Mouse (Mus musculus): ENCODE measurements at regions not wholly inside any gene's neighbourhood (a gene's known extent, or its start where the extent isn't known, plus 50 kb on each side); places are given as distances from the start of the nearest gene placed in this dataset.
A peak's percentile ranks its signal among the peaks of the same experiment; 100 is the strongest.

DNA sequence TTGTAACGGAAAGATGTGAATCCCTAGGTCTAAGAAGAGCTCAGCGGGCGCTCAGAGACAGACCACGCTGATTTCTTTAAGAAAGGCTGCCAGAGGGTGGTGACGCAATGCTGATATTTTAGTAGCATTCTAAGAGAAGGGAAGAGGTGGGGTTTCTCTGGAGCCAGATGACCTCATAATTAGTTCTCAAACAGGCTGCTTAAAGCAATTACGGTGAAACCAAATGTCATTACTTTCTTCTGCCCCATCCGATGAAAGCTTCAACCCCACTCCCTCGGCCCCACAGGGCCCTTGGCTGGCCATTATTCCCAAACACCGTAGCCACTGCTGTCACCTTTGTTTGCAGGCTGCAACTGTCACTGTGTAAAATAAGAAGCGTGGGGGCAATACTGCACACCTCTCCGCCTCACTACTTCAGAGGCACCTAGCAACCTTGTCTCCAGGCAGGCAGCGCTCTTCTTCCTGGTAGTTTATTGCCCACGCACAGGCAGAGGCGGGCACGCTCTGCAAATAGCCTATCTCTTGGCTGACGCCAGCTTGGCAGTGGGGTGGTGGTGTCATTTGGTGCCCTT lies 50.6 kb upstream of the Btg3 start:
- Histone ChIP-seq H3K36me3 (ENCODE audit: insufficient read depth, low read length) (no peaks in the 10 kb centered on the region), H3K27me3 (ENCODE audit: insufficient read depth, low read length) (no peaks in the 10 kb centered on the region), H3K9ac (replicated peaks; ENCODE audit: low read length) (peak overlapping the region; percentile 29; the same call in 1 of the 2 replicates), H3K9me3 (ENCODE audit: low read length) (no peaks in the 10 kb centered on the region), H3K4me3 (ENCODE audit: low read length) (peak overlapping the region; percentile 31), H3K4me2 (replicated peaks; ENCODE audit: low read depth, low read length) (peak overlapping the region; percentile 50), H3K4me1 (ENCODE audit: insufficient read depth, low read length) (0 out of 2 replicates have a peak, but pooled peaks cover 7% of the 10 kb centered on the region), H3K27ac (ENCODE audit: low read length) (no peak overlapping the region)
- peak; percentile 76 for ATAC-seq (ENCODE audit: low FRiP score, low TSS enrichment)
- 9% methylated on average over 16 of the region's 16 CpGs for WGBS
